Mouse (Mus musculus) ovary, postnatal 36 days (tissue): ENCODE results near the gene Zdhhc9.

ENCODE experiments used
- DNase-seq: peaks from one replicate; pipeline ENCODE4 v3.0.0; 2022; ENCODE audit warnings: low spot score, mixed read lengths

The Zdhhc9 gene

DNA sequence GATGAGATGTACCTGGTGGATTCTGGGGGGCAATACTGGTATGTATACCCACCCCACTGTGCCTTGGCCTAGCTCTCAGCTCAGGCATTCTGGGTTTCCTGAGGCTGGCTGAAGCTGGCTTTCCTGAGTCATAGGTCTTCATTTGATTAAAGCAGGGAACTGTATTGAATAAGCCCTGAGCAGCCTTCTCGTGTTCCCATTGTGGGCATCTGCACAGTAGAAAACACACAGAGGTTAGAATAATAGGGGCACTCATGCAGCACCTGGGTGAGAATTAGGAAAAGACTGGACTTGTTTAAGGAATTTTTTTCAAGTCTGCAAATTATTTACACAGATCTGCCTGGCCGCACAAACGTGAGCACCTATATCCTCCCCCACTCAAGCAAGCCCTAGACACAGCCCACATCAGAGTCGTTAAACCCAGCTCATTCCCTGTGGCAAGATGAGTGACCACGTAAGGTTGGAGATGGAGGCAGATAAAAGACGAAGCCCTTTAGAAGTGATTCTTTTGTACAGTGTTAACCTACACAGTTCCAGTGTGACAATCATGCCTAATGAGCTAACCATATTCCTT, 81.7 kb downstream of the Zdhhc9 start:
- DNase-seq, result no peak

DNA sequence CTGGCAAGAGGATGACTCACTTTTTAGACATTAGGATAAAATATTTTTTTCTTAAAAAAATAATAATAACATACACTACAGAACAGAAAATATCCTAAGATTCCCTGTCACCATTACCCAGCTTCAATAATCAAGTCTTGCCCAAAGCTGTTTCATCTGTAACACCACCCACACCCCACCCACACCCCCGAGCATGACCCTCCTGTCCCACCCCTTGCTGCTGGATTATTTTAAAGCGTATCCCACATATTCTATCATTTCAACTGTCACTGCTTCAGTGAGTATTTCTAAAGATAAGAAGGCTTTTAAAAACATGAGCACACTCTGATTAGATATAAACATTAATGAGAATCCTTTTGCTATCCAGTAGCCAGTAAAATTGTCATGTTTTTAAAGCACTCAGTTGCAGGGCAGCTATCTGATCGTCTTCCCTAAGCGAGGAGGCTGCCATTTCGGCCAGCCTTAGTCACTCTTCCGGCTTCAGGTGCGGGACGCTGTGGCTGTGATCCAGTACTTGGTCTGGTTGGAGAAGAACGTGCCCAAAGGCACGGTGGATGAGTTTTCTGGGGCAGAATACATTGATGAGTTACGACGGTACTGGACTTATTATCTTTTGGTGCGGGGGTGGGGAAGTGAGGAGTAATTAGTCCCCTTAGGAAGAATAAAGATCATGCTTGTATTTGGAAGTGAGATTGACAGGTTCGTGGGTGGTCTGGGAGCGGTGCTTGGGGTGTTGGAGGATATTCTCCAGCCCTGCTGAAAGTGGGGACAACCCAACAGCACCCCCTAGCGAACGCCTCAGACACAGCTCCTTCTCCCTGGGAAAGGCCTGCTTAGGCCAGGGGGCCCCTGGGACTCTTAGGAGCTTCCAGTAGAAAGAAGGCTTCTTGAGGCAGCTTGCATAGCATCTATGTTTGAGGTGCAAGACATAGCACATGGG, 84.3 kb downstream of the Zdhhc9 start:
- peak; percentile 61 for DNase-seq
